Mouse (Mus musculus): ENCODE results near the gene Grin2b. TPM values are rescaled to one million over a fixed set of nuclear protein-coding genes. Genes with fewer than 3 reads are reported as not detected.

The Grin2b gene
- polyA plus RNA-seq, 1 experiment from 2014 or later: 50.7 TPM

DNA sequence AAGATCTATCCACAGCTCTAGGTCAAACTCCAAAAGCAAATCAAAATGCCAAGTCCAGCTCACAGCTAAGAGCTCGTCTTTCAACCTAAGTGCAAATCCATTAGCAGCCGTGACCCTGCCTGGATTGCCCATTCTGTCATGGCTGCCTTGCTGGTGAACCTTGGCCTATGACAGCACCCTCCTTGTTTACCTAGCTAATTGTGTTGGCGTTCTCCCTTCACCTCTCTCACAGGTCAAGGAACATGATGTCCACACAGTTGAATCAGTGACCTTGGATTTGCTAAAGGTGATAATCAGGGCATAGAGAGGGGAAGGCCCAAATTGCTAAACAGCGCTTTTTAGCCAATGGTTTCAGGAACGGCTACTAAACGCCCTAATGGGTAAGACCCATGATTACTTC is 165.2 kb downstream of the Grin2b start:
- Histone ChIP-seq H3K36me3 (replicated peaks; ENCODE audit: control insufficient read depth, insufficient read depth) (no peaks in the 10 kb centered on the region), H3K9ac (no peak overlapping the region), H3K4me3 (replicated peaks; ENCODE audit: low read length) (no peak overlapping the region), H3K27me3 (ENCODE audit: control insufficient read depth, insufficient read depth, low read length) (no peaks in the 10 kb centered on the region), H3K4me2 (replicated peaks) (no peak overlapping the region), H3K9me3 (ENCODE audit: control insufficient read depth, low read length) (no peaks in the 10 kb centered on the region), H3K27ac (no peak overlapping the region), H3K4me1 (replicated peaks; ENCODE audit: control insufficient read depth, insufficient read depth, low read length) (peaks cover 10% of the 10 kb centered on the region)
- ATAC-seq (ENCODE audit: low FRiP score) (no peak), DNase-seq (ENCODE audit: low spot score) (no peak)
- WGBS: 88% methylated on average over 6 of the region's 6 CpGs

DNA sequence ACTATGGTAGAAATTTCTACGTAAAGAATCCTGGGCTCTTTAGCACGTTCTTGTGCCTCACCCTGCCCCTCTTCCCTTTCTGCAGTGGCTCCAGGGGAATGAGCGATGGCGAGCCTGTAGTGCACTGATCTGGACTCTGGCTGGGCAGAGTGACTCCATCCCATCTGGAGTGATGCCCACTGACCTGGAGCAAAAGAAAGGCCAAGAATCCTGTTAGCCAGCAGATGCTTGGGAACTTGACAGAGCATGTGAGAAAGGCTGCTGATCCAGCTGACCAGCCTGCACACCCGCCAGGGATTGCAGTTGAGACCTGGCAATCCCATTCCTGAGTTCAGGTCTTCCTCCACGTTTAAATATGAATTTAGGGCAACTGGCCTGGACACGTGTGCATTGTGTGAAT is 178.6 kb downstream of the Grin2b start:
- H3K27me3 ChIP-seq (ENCODE audit: control insufficient read depth, insufficient read depth, low read length): no peaks in the 10 kb centered on the region
- no peak overlapping the region for H3K9ac ChIP-seq
- DNase-seq (ENCODE audit: low spot score) (no peak), ATAC-seq (ENCODE audit: low FRiP score) (no peak)
- no peak overlapping the region for H3K4me3 ChIP-seq (replicated peaks; ENCODE audit: low read length)
- peaks cover 19% of the 10 kb centered on the region for H3K4me1 ChIP-seq (replicated peaks; ENCODE audit: control insufficient read depth, insufficient read depth, low read length)
- H3K4me2 ChIP-seq (replicated peaks): no peak overlapping the region
- no peaks in the 10 kb centered on the region for H3K9me3 ChIP-seq (ENCODE audit: control insufficient read depth, low read length)
- H3K36me3 ChIP-seq (replicated peaks; ENCODE audit: control insufficient read depth, insufficient read depth): no peaks in the 10 kb centered on the region
- no peak overlapping the region for H3K27ac ChIP-seq
- 45% methylated on average over 7 of the region's 7 CpGs for WGBS

DNA sequence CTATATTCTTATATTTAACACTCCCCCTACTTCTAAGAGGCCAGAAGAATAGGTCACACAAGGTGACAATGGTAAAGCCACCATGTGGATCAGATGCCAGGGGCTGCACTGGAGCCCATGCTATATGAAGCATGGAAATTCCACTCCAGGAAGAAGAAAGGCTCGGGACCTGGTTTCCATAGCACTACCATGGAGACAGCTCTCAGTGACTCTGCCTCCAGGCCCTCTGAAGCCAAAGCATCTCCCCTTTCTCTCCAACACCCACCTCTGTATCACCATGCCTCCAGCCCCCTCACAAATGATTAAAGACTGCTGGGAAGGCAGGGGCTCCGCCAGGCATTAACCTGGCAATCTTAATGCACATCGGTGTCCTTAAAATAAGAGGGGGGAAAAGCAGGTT is 179.4 kb downstream of the Grin2b start:
- no peak overlapping the region for H3K27ac ChIP-seq
- no peaks in the 10 kb centered on the region for H3K27me3 ChIP-seq (ENCODE audit: control insufficient read depth, insufficient read depth, low read length)
- H3K9ac ChIP-seq: no peak overlapping the region
- peaks cover 19% of the 10 kb centered on the region for H3K4me1 ChIP-seq (replicated peaks; ENCODE audit: control insufficient read depth, insufficient read depth, low read length)
- H3K9me3 ChIP-seq (ENCODE audit: control insufficient read depth, low read length): no peaks in the 10 kb centered on the region
- H3K4me2 ChIP-seq (replicated peaks): no peak overlapping the region
- peak; percentile 55; the same call in 1 of the 2 replicates for ATAC-seq (ENCODE audit: low FRiP score)
- H3K36me3 ChIP-seq (replicated peaks; ENCODE audit: control insufficient read depth, insufficient read depth): no peaks in the 10 kb centered on the region
- no peak overlapping the region for H3K4me3 ChIP-seq (replicated peaks; ENCODE audit: low read length)
- DNase-seq (ENCODE audit: low spot score): peak; percentile 30
- WGBS: 36% methylated on average over 3 of the region's 3 CpGs

DNA sequence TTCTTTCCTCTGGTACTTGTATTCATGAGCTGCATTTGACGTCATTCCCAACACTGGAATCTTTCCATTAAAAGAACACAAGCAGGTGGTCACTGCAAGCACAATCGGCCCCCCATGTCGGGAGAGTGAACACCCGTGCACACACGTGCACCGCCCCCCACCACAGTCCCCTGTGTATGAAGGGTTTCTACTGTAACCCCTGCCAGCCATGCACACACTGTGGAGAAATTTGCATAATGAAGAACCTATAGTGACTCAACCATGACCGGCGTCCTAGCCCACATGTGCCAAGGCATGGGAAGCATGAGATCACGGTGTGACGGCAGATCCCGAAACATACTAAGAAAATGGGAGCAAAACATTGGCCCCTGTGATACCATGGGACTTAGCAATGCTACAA is 179.9 kb downstream of the Grin2b start:
- no peak overlapping the region for H3K27ac ChIP-seq
- DNase-seq (ENCODE audit: low spot score): no peak
- H3K36me3 ChIP-seq (replicated peaks; ENCODE audit: control insufficient read depth, insufficient read depth): no peaks in the 10 kb centered on the region
- H3K9me3 ChIP-seq (ENCODE audit: control insufficient read depth, low read length): no peaks in the 10 kb centered on the region
- H3K27me3 ChIP-seq (ENCODE audit: control insufficient read depth, insufficient read depth, low read length): no peaks in the 10 kb centered on the region
- WGBS: 62% methylated on average over 11 of the region's 11 CpGs
- H3K4me1 ChIP-seq (replicated peaks; ENCODE audit: control insufficient read depth, insufficient read depth, low read length): peaks cover 19% of the 10 kb centered on the region
- no peak overlapping the region for H3K4me3 ChIP-seq (replicated peaks; ENCODE audit: low read length)
- no peak overlapping the region for H3K4me2 ChIP-seq (replicated peaks)
- ATAC-seq (ENCODE audit: low FRiP score): no peak
- H3K9ac ChIP-seq: no peak overlapping the region

DNA sequence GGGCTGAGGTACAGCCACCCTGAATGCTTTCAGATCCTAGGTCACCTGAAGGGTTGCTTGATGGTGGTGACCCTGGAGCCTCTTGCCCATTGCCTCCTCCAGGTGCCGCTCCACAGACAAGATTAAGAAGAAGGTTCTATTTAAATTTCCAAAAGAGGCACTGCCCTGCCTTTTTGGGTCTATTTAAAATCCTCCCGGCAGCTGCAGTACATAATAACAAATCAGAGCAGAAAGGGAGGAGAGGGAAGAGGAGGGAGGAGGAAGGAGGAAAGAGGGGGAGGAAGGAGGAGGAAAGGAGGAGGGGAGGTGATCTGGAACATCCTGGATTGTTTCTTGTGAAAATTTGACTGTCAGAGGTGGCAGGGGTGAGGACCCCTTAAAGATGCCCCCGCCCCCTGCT is 197.2 kb downstream of the Grin2b start:
- H3K36me3 ChIP-seq (replicated peaks; ENCODE audit: control insufficient read depth, insufficient read depth): no peaks in the 10 kb centered on the region
- H3K9me3 ChIP-seq (ENCODE audit: control insufficient read depth, low read length): no peaks in the 10 kb centered on the region
- DNase-seq (ENCODE audit: low spot score) (no peak), ATAC-seq (ENCODE audit: low FRiP score) (no peak)
- no peaks in the 10 kb centered on the region for H3K27me3 ChIP-seq (ENCODE audit: control insufficient read depth, insufficient read depth, low read length)
- 60% methylated on average over 3 of the region's 3 CpGs for WGBS
- H3K9ac ChIP-seq: no peak overlapping the region
- no peaks in the 10 kb centered on the region for H3K4me1 ChIP-seq (replicated peaks; ENCODE audit: control insufficient read depth, insufficient read depth, low read length)
- H3K27ac ChIP-seq: no peak overlapping the region
- no peak overlapping the region for H3K4me3 ChIP-seq (replicated peaks; ENCODE audit: low read length)
- H3K4me2 ChIP-seq (replicated peaks): no peak overlapping the region

DNA sequence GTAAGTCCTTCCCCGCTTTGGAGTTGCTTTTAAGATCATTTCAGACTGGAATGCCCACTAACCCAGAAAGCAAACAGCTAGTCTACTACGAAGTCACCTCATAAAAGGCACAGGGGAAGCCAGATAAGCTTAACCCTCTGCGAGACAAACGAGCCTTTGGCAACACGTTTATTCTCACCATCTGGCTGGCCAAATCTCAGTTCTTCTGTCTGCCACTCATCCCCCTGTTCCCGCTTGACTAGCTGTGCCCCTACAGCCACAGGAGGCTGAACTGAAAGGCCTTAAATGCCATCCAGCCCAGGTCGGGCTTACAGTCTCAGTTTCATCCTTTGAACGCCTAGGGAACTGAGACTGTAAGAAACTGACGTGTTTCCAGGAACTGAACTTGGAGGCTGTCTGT is 200.8 kb downstream of the Grin2b start:
- no peaks in the 10 kb centered on the region for H3K27me3 ChIP-seq (ENCODE audit: control insufficient read depth, insufficient read depth, low read length)
- DNase-seq (ENCODE audit: low spot score): no peak

DNA sequence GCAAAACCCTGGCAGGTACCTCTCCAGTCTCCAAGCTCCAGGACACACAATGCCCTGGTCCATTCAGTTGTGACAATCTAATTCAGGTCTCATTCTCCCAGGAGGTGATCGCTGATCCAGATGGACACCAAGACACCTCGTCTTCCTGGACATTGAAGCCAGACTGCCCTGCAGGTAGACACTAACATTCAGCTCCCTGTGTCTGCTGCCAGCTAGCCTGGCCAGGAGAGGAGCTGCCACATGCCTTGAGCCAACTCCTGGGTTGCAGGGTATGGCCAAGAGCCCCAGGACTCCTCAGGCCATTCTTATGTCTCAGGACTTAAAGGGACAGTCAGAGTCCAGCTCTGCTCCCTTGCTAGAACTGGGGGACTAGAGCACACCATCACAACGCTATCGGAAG is 201.8 kb downstream of the Grin2b start:
- no peaks in the 10 kb centered on the region for H3K27me3 ChIP-seq (ENCODE audit: control insufficient read depth, insufficient read depth, low read length)
- H3K9ac ChIP-seq: no peak overlapping the region
- H3K36me3 ChIP-seq (replicated peaks; ENCODE audit: control insufficient read depth, insufficient read depth): no peaks in the 10 kb centered on the region
- no peaks in the 10 kb centered on the region for H3K4me1 ChIP-seq (replicated peaks; ENCODE audit: control insufficient read depth, insufficient read depth, low read length)
- DNase-seq (ENCODE audit: low spot score) (no peak), ATAC-seq (ENCODE audit: low FRiP score) (no peak)
- no peaks in the 10 kb centered on the region for H3K9me3 ChIP-seq (ENCODE audit: control insufficient read depth, low read length)
- no peak overlapping the region for H3K4me3 ChIP-seq (replicated peaks; ENCODE audit: low read length)
- H3K4me2 ChIP-seq (replicated peaks): no peak overlapping the region
- WGBS: 92% methylated on average over 4 of the region's 4 CpGs
- H3K27ac ChIP-seq: no peak overlapping the region

More for the DNA sequence above, 200.8 kb downstream of the Grin2b start:
- 73% methylated on average over 9 of the region's 9 CpGs for WGBS
- no peak for ATAC-seq (ENCODE audit: low FRiP score)
- Histone ChIP-seq H3K4me2 (replicated peaks) (no peak overlapping the region), H3K36me3 (replicated peaks; ENCODE audit: control insufficient read depth, insufficient read depth) (no peaks in the 10 kb centered on the region), H3K9ac (no peak overlapping the region), H3K27ac (no peak overlapping the region), H3K4me1 (replicated peaks; ENCODE audit: control insufficient read depth, insufficient read depth, low read length) (no peaks in the 10 kb centered on the region), H3K4me3 (replicated peaks; ENCODE audit: low read length) (no peak overlapping the region), H3K9me3 (ENCODE audit: control insufficient read depth, low read length) (no peaks in the 10 kb centered on the region)

DNA sequence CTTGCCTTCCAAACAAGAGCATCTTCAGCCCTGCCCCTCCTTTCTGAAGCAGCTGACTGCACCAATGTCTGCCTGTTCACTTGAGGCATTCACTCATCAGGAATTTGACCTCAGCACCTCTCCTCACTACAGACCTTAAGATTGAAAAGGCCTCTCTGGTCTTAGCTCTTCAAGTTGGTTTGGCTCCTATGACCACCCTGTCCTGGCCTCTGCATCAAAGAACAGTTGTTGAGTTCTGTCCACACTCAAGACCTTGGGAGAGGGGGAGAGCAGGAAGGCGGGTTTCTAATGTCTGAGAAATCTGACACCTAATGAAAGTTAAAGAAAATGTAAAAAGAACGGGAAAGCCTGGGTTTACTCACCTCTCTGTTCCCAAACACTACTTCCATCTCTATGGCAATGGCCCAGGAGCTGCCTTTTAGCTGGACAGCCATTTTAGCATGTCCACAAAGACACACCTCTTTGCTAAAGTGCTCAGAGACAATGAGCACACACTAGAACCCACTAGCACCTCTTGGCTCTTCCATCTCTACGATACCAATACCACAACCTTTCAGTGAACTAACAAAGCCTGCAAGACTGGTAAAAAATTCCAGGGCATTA is 202.5 kb downstream of the Grin2b start:
- Histone ChIP-seq H3K27ac (no peak overlapping the region), H3K4me1 (replicated peaks; ENCODE audit: control insufficient read depth, insufficient read depth, low read length) (no peaks in the 10 kb centered on the region), H3K36me3 (replicated peaks; ENCODE audit: control insufficient read depth, insufficient read depth) (no peaks in the 10 kb centered on the region), H3K4me3 (replicated peaks; ENCODE audit: low read length) (no peak overlapping the region), H3K9me3 (ENCODE audit: control insufficient read depth, low read length) (no peaks in the 10 kb centered on the region), H3K27me3 (ENCODE audit: control insufficient read depth, insufficient read depth, low read length) (no peaks in the 10 kb centered on the region), H3K4me2 (replicated peaks) (no peak overlapping the region), H3K9ac (no peak overlapping the region)
- ATAC-seq (ENCODE audit: low FRiP score): no peak
- WGBS: 83% methylated on average over 3 of the region's 3 CpGs
- DNase-seq (ENCODE audit: low spot score): no peak

DNA sequence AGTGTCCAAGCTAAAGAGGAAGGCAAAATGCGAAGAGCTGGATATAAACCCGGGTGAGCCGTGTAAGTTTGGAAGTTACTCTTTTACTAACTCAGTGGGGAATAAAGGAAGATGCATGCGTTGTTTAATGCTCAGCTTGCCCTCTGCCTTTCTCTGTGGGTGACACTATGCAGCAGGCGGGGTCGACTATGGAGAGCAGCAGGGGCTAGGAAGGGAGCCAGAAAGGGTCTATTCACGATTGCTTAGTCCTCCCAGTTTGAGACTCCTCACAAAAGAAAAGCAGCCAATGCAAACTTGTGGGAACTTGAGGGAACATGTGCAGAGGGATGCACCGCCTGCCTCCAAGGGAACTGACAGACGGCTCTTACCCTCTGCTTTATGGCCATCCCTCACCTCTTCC is 211.5 kb downstream of the Grin2b start:
- peaks cover 8% of the 10 kb centered on the region for H3K4me1 ChIP-seq (replicated peaks; ENCODE audit: control insufficient read depth, insufficient read depth, low read length)
- H3K9me3 ChIP-seq (ENCODE audit: control insufficient read depth, low read length): no peaks in the 10 kb centered on the region
- H3K36me3 ChIP-seq (replicated peaks; ENCODE audit: control insufficient read depth, insufficient read depth): no peaks in the 10 kb centered on the region
- no peak overlapping the region for H3K27ac ChIP-seq
- DNase-seq (ENCODE audit: low spot score) (peak; percentile 37), ATAC-seq (ENCODE audit: low FRiP score) (peak; percentile 62; the same call in 1 of the 2 replicates)
- no peak overlapping the region for H3K4me2 ChIP-seq (replicated peaks)
- H3K4me3 ChIP-seq (replicated peaks; ENCODE audit: low read length): no peak overlapping the region
- WGBS: 14% methylated on average over 9 of the region's 9 CpGs
- no peak overlapping the region for H3K9ac ChIP-seq
- H3K27me3 ChIP-seq (ENCODE audit: control insufficient read depth, insufficient read depth, low read length): no peaks in the 10 kb centered on the region

DNA sequence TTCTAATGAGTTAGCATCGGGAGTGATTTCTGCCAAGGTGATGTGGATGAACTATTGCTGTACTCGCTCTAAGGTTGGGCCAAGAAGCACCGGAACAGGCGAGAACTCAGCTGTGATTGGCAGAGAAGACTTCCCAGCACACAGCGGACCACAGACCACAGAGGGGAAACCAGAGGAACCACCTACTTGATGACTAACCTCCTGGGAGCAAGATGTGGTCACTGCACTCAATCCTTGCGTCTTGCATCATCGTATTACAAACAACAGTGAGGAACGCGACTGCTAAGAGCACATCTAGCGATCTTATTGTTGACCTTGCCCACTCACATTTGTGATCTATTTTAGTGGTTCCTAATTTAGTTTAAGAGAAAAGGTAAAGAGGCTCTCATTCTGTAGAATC is 213.7 kb downstream of the Grin2b start:
- ATAC-seq (ENCODE audit: low FRiP score): no peak
- no peak for DNase-seq (ENCODE audit: low spot score)
- Histone ChIP-seq H3K9me3 (ENCODE audit: control insufficient read depth, low read length) (no peaks in the 10 kb centered on the region), H3K27me3 (ENCODE audit: control insufficient read depth, insufficient read depth, low read length) (no peaks in the 10 kb centered on the region), H3K4me1 (replicated peaks; ENCODE audit: control insufficient read depth, insufficient read depth, low read length) (peaks cover 8% of the 10 kb centered on the region), H3K27ac (no peak overlapping the region), H3K9ac (no peak overlapping the region), H3K4me2 (replicated peaks) (no peak overlapping the region), H3K36me3 (replicated peaks; ENCODE audit: control insufficient read depth, insufficient read depth) (no peaks in the 10 kb centered on the region), H3K4me3 (replicated peaks; ENCODE audit: low read length) (no peak overlapping the region)
- WGBS: 93% methylated on average over 10 of the region's 10 CpGs

All from hindbrain, embryonic 14.5 days (tissue).